Mouse (Mus musculus): ENCODE results near the gene Col5a3. TPM values are rescaled to one million over a fixed set of nuclear protein-coding genes. Genes with fewer than 3 reads are reported as not detected.

Gene Col5a3
- polyA plus RNA-seq, 1 experiment, result 4.6 TPM

GRCm38 (mm10) chr9:20812537-20813271 lies 2.2 kb downstream of the Col5a3 start:
- H3K4me3 ChIP-seq (replicated peaks; ENCODE audit: extremely low read depth, low read depth, low read length), result no peak overlapping the region
- H3K4me1 ChIP-seq (ENCODE audit: control insufficient read depth, insufficient read depth, low read length), result peaks cover 7% of the 10 kb centered on the region
- DNase-seq, result peak; percentile 13
- WGBS, result 12% methylated on average over 19 of the region's 19 CpGs
- TF ChIP-seq CTCF (IDR thresholded peaks at IDR 0.05; ENCODE audit: insufficient read depth, low read length) (no peak), POLR2A (IDR thresholded peaks at IDR 0.05; ENCODE audit: borderline replicate concordance, extremely low read depth, low read depth, low read length) (no peak)

DNA sequence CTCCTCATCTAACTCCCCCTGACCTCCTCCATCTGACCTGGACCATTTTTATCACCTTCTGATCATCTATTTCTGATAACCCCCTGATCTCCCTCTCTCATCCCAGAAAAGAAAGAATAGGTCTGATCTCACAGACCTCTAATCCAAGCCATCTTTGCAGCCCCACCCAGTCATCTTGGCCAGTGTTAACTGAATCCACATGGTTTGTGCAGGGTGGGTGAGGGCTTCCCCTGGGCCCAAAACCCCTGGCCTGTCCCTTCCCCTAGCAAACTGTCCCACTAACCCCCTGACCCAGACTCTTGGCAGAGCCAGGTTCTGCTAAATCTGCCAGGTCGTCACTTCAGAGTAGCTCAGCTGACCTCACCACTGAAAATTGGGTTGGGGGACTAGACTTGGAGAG lies 4.1 kb downstream of the Col5a3 start:
- Histone ChIP-seq H3K4me3 (replicated peaks; ENCODE audit: extremely low read depth, low read depth, low read length) (no peak overlapping the region), H3K4me1 (ENCODE audit: control insufficient read depth, insufficient read depth, low read length) (peaks cover 7% of the 10 kb centered on the region)
- TF ChIP-seq CTCF (IDR thresholded peaks at IDR 0.05; ENCODE audit: insufficient read depth, low read length) (no peak), POLR2A (IDR thresholded peaks at IDR 0.05; ENCODE audit: borderline replicate concordance, extremely low read depth, low read depth, low read length) (no peak)
- DNase-seq, result no peak
- WGBS, result 71% methylated on average over 1 of the region's 1 CpGs

DNA sequence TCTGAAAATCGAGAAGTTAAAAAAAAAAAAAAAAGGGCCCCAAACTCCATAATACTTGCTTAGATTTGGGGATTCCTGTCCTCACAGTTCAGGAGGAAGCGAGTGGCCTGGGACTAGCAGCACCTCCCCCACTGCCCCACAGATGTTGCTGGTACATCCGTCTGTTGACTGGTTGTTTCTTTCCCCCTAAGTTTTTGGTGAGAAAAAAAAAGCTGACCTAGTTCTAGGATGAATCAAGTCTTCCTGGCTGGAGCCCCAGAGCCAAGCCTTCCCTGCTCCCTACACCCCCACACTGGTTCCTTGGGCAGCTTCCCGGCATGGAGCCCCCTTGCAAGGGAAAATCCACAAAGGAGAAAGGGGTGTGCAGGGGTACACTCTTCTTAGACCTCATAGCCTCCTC lies 4.6 kb downstream of the Col5a3 start:
- no peak overlapping the region for H3K4me3 ChIP-seq (replicated peaks; ENCODE audit: extremely low read depth, low read depth, low read length)
- peaks cover 7% of the 10 kb centered on the region for H3K4me1 ChIP-seq (ENCODE audit: control insufficient read depth, insufficient read depth, low read length)
- 27% methylated on average over 4 of the region's 4 CpGs for WGBS
- no peak for DNase-seq
- TF ChIP-seq POLR2A (IDR thresholded peaks at IDR 0.05; ENCODE audit: borderline replicate concordance, extremely low read depth, low read depth, low read length) (no peak), CTCF (IDR thresholded peaks at IDR 0.05; ENCODE audit: insufficient read depth, low read length) (no peak)

- TF ChIP-seq CTCF (IDR thresholded peaks at IDR 0.05; ENCODE audit: insufficient read depth, low read length) (no peak), POLR2A (IDR thresholded peaks at IDR 0.05; ENCODE audit: borderline replicate concordance, extremely low read depth, low read depth, low read length) (no peak)
- Histone ChIP-seq H3K4me1 (ENCODE audit: control insufficient read depth, insufficient read depth, low read length) (no peaks in the 10 kb centered on the region), H3K4me3 (replicated peaks; ENCODE audit: extremely low read depth, low read depth, low read length) (no peak overlapping the region)
- no peak for DNase-seq
- 42% methylated on average over 5 of the region's 5 CpGs for WGBS
Measured at GRCm38 (mm10) chr9:20805706-20806105, 9.2 kb downstream of the Col5a3 start.

GRCm38 (mm10) chr9:20805159-20805495 lies 9.7 kb downstream of the Col5a3 start:
- DNase-seq, result no peak
- TF ChIP-seq POLR2A (IDR thresholded peaks at IDR 0.05; ENCODE audit: borderline replicate concordance, extremely low read depth, low read depth, low read length) (no peak), CTCF (IDR thresholded peaks at IDR 0.05; ENCODE audit: insufficient read depth, low read length) (no peak)
- no peaks in the 10 kb centered on the region for H3K4me1 ChIP-seq (ENCODE audit: control insufficient read depth, insufficient read depth, low read length)
- H3K4me3 ChIP-seq (replicated peaks; ENCODE audit: extremely low read depth, low read depth, low read length), result no peak overlapping the region
- WGBS, result 69% methylated on average over 3 of the region's 3 CpGs

- no peaks in the 10 kb centered on the region for H3K4me1 ChIP-seq (ENCODE audit: control insufficient read depth, insufficient read depth, low read length)
- peak; percentile 66 for DNase-seq
- TF ChIP-seq POLR2A (IDR thresholded peaks at IDR 0.05; ENCODE audit: borderline replicate concordance, extremely low read depth, low read depth, low read length) (no peak), CTCF (IDR thresholded peaks at IDR 0.05; ENCODE audit: insufficient read depth, low read length) (peak; percentile 90)
- no peak overlapping the region for H3K4me3 ChIP-seq (replicated peaks; ENCODE audit: extremely low read depth, low read depth, low read length)
- 56% methylated on average over 13 of the region's 13 CpGs for WGBS
Measured at GRCm38 (mm10) chr9:20804266-20805158, 10.4 kb downstream of the Col5a3 start.

- DNase-seq, result peak; percentile 8
- WGBS, result 16% methylated on average over 7 of the region's 7 CpGs
- no peak overlapping the region for H3K4me3 ChIP-seq (replicated peaks; ENCODE audit: extremely low read depth, low read depth, low read length)
- H3K4me1 ChIP-seq (ENCODE audit: control insufficient read depth, insufficient read depth, low read length), result no peaks in the 10 kb centered on the region
- no peak for TF ChIP-seq CTCF (IDR thresholded peaks at IDR 0.05; ENCODE audit: insufficient read depth, low read length)
- TF ChIP-seq POLR2A (IDR thresholded peaks at IDR 0.05; ENCODE audit: borderline replicate concordance, extremely low read depth, low read depth, low read length), result no peak
Measured at GRCm38 (mm10) chr9:20794108-20794806, 20.6 kb downstream of the Col5a3 start.

GRCm38 (mm10) chr9:20790345-20790744 lies 24.5 kb downstream of the Col5a3 start:
- no peak for DNase-seq
- WGBS, result 69% methylated on average over 3 of the region's 3 CpGs

GRCm38 (mm10) chr9:20789651-20790050 lies 25.2 kb downstream of the Col5a3 start:
- Histone ChIP-seq H3K4me1 (ENCODE audit: control insufficient read depth, insufficient read depth, low read length) (no peaks in the 10 kb centered on the region), H3K4me3 (replicated peaks; ENCODE audit: extremely low read depth, low read depth, low read length) (no peak overlapping the region)
- 66% methylated on average over 3 of the region's 4 CpGs for WGBS
- TF ChIP-seq POLR2A (IDR thresholded peaks at IDR 0.05; ENCODE audit: borderline replicate concordance, extremely low read depth, low read depth, low read length), result no peak
- TF ChIP-seq CTCF (IDR thresholded peaks at IDR 0.05; ENCODE audit: insufficient read depth, low read length), result no peak
- no peak for DNase-seq

More at GRCm38 (mm10) chr9:20790345-20790744, 24.5 kb downstream of the Col5a3 start:
- Histone ChIP-seq H3K4me1 (ENCODE audit: control insufficient read depth, insufficient read depth, low read length) (no peaks in the 10 kb centered on the region), H3K4me3 (replicated peaks; ENCODE audit: extremely low read depth, low read depth, low read length) (no peak overlapping the region)
- no peak for TF ChIP-seq CTCF (IDR thresholded peaks at IDR 0.05; ENCODE audit: insufficient read depth, low read length)
- TF ChIP-seq POLR2A (IDR thresholded peaks at IDR 0.05; ENCODE audit: borderline replicate concordance, extremely low read depth, low read depth, low read length), result no peak
